Mouse (Mus musculus) heart, embryonic 14.5 days (tissue): ENCODE measurements around the gene Fxyd5. TPM values are rescaled to one million over a fixed set of nuclear protein-coding genes. Genes with fewer than 3 reads are reported as not detected.

Experiments
- ATAC-seq: fragments of 200-750 bp; cut with Nextera tagmentation; 2 replicates; pipeline ENCODE4 v1.8.0; 2017; ENCODE audit warnings: low read depth, moderate TSS enrichment; ENCODE audit not compliant: insufficient number of reproducible peaks, insufficient read depth, low FRiP score
- H3K27ac ChIP-seq, 2 experiments: fragments of 200-500 bp in 1 of 2; fragments of 300-500 bp in 1 of 2; sonication (generic) in 1 of 2; replicated peaks in 1 of 2; 2 replicates each; pipeline ENCODE4 v1.5.1; 2012 to 2014; ENCODE audit warnings: low read depth in 2 of 2, low read length in 2 of 2, control low read depth in 1 of 2, mild to moderate bottlenecking in 1 of 2, mixed read lengths in 1 of 2; ENCODE audit not compliant: control insufficient read depth in 1 of 2, insufficient read depth in 1 of 2
- H3K27me3 ChIP-seq: fragments of 300-500 bp; sonication (generic); 2 replicates; pipeline ENCODE4 v1.6.1; 2014; ENCODE audit warnings: mild to moderate bottlenecking, low read length, control low read depth; ENCODE audit not compliant: control insufficient read depth, insufficient read depth
- H3K36me3 ChIP-seq: fragments of 300-500 bp; sonication (generic); 2 replicates; pipeline ENCODE4 v1.6.1; 2014; ENCODE audit warnings: mild to moderate bottlenecking, control low read depth, low read length, mixed read lengths; ENCODE audit not compliant: control insufficient read depth, insufficient read depth
- H3K4me1 ChIP-seq, 2 experiments: fragments of 200-500 bp in 1 of 2; fragments of 300-500 bp in 1 of 2; sonication (generic) in 1 of 2; 2 replicates each; pipeline ENCODE4 v1.6.1; 2012 to 2014; ENCODE audit warnings: low read length in 2 of 2, control low read depth in 1 of 2, mixed read lengths in 1 of 2; ENCODE audit not compliant: control insufficient read depth in 2 of 2, insufficient read depth in 2 of 2
- H3K4me2 ChIP-seq: fragments of 300-500 bp; sonication (generic); 2 replicates; pipeline ENCODE4 v1.6.1; 2014; ENCODE audit warnings: mild to moderate bottlenecking, low read length
- H3K4me3 ChIP-seq, 2 experiments: fragments of 200-500 bp in 1 of 2; fragments of 300-500 bp in 1 of 2; sonication (generic) in 1 of 2; 2 replicates each; pipeline ENCODE4 v1.5.1; 2012 to 2014; ENCODE audit warnings: low read length in 2 of 2, mild to moderate bottlenecking in 2 of 2, control low read depth in 1 of 2, low read depth in 1 of 2, moderate library complexity in 1 of 2; ENCODE audit not compliant: control insufficient read depth in 1 of 2, insufficient read depth in 1 of 2
- H3K9ac ChIP-seq: fragments of 300-500 bp; sonication (generic); 2 replicates; pipeline ENCODE4 v1.6.1; 2014; ENCODE audit warnings: mild to moderate bottlenecking, low read length
- H3K9me3 ChIP-seq: fragments of 300-500 bp; sonication (generic); 2 replicates; pipeline ENCODE4 v1.6.1; 2016; ENCODE audit warnings: low read length, control low read depth; ENCODE audit not compliant: control insufficient read depth
- WGBS: fragments of 180-500 bp; shearing (Covaris S2); extraction: QIAGEN DNeasy Blood & Tissue Kit; methylation state at CpG from one replicate; pipeline ENCODE4 v1.1.7; 2014; 5-methylcytosine and 5-hydroxymethylcytosine counted together
- microRNA-seq: library from miRNA; unstranded; fragments of <30 nt; microRNA quantifications from one replicate; pipeline ENCODE4, GENCODE M21; 2016
- polyA plus RNA-seq: library from polyadenylated mRNA; unstranded; fragments of >200 nt; fragmentation: Nextera tagmentation; extraction: Ambion mirVana; gene quantifications from 2 replicates; pipeline ENCODE4 v1.2.1, GENCODE M21; 2014

The Fxyd5 gene
- polyA plus RNA-seq, 1 experiment from 2014 or later, result 36.1 TPM

DNA sequence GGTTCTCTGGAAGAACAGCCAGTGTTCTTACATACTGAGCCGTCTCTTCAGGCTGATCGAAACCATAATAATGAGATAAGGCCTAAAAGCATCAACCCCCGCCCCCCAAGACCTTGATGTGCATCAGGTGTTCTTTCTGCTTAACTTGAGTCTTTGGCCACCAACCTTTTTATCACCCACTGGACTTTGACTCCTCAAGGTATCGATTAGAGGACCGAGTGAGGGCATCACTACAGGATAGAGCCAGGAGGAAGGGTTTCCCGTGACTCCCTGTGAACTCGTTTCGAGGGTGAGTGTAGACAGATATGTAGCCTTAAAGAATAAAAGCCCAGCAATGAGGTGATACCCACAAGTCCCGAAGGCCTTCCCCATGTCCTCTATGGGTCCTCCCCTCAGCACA, 56.9 kb downstream of the Fxyd5 start:
- Histone ChIP-seq H3K36me3 (no peaks in the 10 kb centered on the region), H3K4me2 (no peak overlapping the region), H3K4me1 (no peaks in the 10 kb centered on the region), H3K27ac (no peak overlapping the region), H3K27me3 (no peaks in the 10 kb centered on the region), H3K9me3 (0 out of 2 replicates have a peak, but pooled peaks cover 3% of the 10 kb centered on the region), H3K4me3 (no peak overlapping the region), H3K9ac (no peak overlapping the region)
- 80% methylated on average over 9 of the region's 9 CpGs for WGBS
- ATAC-seq, result no peak

Small RNA genes lying within 50 kb of the gene (microRNA-seq; reads per million reads assigned to microRNA genes)
- not detected for gene Mir7050

Other genes starting within 250 kb of the Fxyd5 start
- gene Ffar2, start 218.7 kb downstream of the Fxyd5 start, polyA plus RNA-seq, result 0.16 TPM in 1 of 2 replicates, not detected in the other
- not detected in 2 replicates for gene Ffar3, start 186.3 kb downstream of the Fxyd5 start, polyA plus RNA-seq
- gene Ffar1, start 180.9 kb downstream of the Fxyd5 start, polyA plus RNA-seq, result not detected in 2 replicates
- gene Cd22, start 162.1 kb downstream of the Fxyd5 start, polyA plus RNA-seq, result 0.16 TPM in 1 of 2 replicates, not detected in the other
- gene Mag, start 127.6 kb downstream of the Fxyd5 start, polyA plus RNA-seq, result 0.15 TPM in 1 of 2 replicates, not detected in the other
- not detected in 2 replicates for gene Hamp2, start 117.8 kb downstream of the Fxyd5 start, polyA plus RNA-seq
- gene Hamp, start 98.4 kb downstream of the Fxyd5 start, polyA plus RNA-seq, result not detected in 2 replicates
- gene Usf2, start 85.7 kb downstream of the Fxyd5 start, polyA plus RNA-seq, result 17.2 and 19.6 TPM in 2 replicates
- 6.1 and 6.7 TPM in 2 replicates for gene Lsr, start 69.0 kb downstream of the Fxyd5 start, polyA plus RNA-seq
- gene Fam187b, start 68.7 kb downstream of the Fxyd5 start, polyA plus RNA-seq, result 0.30 and 0.89 TPM in 2 replicates
- 1.6 and 1.9 TPM in 2 replicates for gene Fxyd7, start 9.0 kb upstream of the Fxyd5 start, polyA plus RNA-seq
- 1,215 and 1,293 TPM in 2 replicates for gene Fxyd1, start 14.7 kb upstream of the Fxyd5 start, polyA plus RNA-seq
- gene Lgi4, start 16.9 kb upstream of the Fxyd5 start, polyA plus RNA-seq, result not detected in 2 replicates
- 0.58 and 0.82 TPM in 2 replicates for gene Fxyd3, start 34.2 kb upstream of the Fxyd5 start, polyA plus RNA-seq
- 1.4 and 2.0 TPM in 2 replicates for gene Hpn, start 72.8 kb upstream of the Fxyd5 start, polyA plus RNA-seq
- gene Scn1b, start 84.5 kb upstream of the Fxyd5 start, polyA plus RNA-seq, result 3.4 and 3.7 TPM in 2 replicates
- 45.9 and 51.4 TPM in 2 replicates for gene Gramd1a, start 113.4 kb upstream of the Fxyd5 start, polyA plus RNA-seq
- not detected in 2 replicates for gene Scgb2b2, start 248.0 kb upstream of the Fxyd5 start, polyA plus RNA-seq
- gene Scgb1b2, start 249.3 kb upstream of the Fxyd5 start, polyA plus RNA-seq, result not detected in 2 replicates